Mouse (Mus musculus): ENCODE results near the gene Slc45a2. TPM values are rescaled to one million over a fixed set of nuclear protein-coding genes. Genes with fewer than 3 reads are reported as not detected.
"Not testable (repeated sequence)": the region's sequence is repeated elsewhere in the genome, so short reads cannot be mapped to it uniquely, and the experiment has no call there.

Gene Slc45a2
- total and polyA plus RNA-seq, 3 experiments, result not detected

- no peak overlapping the region for H3K9ac ChIP-seq (ENCODE audit: low read depth, low read length)
- WGBS, result 85% methylated on average over 5 of the region's 5 CpGs
- no peak overlapping the region for H3K4me3 ChIP-seq
- no peak for TF ChIP-seq EP300 (IDR thresholded peaks at IDR 0.05; ENCODE audit: insufficient read depth, low read depth, low read length)
- no peak for TF ChIP-seq CTCF (IDR thresholded peaks at IDR 0.05)
- TF ChIP-seq POLR2A (IDR thresholded peaks at IDR 0.05; ENCODE audit: insufficient read depth, low read depth, low read length), result no peak
- no peaks in the 10 kb centered on the region for H3K4me1 ChIP-seq (ENCODE audit: control insufficient read depth, insufficient read depth, low read length)
- no peaks in the 10 kb centered on the region for H3K79me2 ChIP-seq (replicated peaks; ENCODE audit: control insufficient read depth, insufficient read depth, low read length)
- no peak overlapping the region for H3K27ac ChIP-seq
- intact Hi-C loops (cut with DNase I), result no loop called here
- H3K27me3 ChIP-seq (ENCODE audit: control insufficient read depth, insufficient read depth, low read length), result no peaks in the 10 kb centered on the region
- H3K36me3 ChIP-seq (ENCODE audit: control insufficient read depth, insufficient read depth, low read length), result no peaks in the 10 kb centered on the region
- no peak for DNase-seq
These were observed 29.7 kb upstream of the Slc45a2 start for GRCm38 (mm10) chr15:10970777-10971176.

GRCm38 (mm10) chr15:10977151-10977550 is 23.4 kb upstream of the Slc45a2 start:
- Histone ChIP-seq H3K79me2 (replicated peaks; ENCODE audit: control insufficient read depth, insufficient read depth, low read length) (no peaks in the 10 kb centered on the region), H3K36me3 (ENCODE audit: control insufficient read depth, insufficient read depth, low read length) (no peaks in the 10 kb centered on the region), H3K9ac (ENCODE audit: low read depth, low read length) (no peak overlapping the region), H3K27ac (no peak overlapping the region), H3K4me1 (ENCODE audit: control insufficient read depth, insufficient read depth, low read length) (no peaks in the 10 kb centered on the region), H3K4me3 (no peak overlapping the region), H3K27me3 (ENCODE audit: control insufficient read depth, insufficient read depth, low read length) (no peaks in the 10 kb centered on the region)
- no peak for DNase-seq
- intact Hi-C loops (cut with DNase I), result no loop called here
- TF ChIP-seq EP300 (IDR thresholded peaks at IDR 0.05; ENCODE audit: insufficient read depth, low read depth, low read length) (no peak), CTCF (IDR thresholded peaks at IDR 0.05) (no peak), POLR2A (IDR thresholded peaks at IDR 0.05; ENCODE audit: insufficient read depth, low read depth, low read length) (no peak)

GRCm38 (mm10) chr15:10980712-10981111 is 19.8 kb upstream of the Slc45a2 start:
- H3K79me2 ChIP-seq (replicated peaks; ENCODE audit: control insufficient read depth, insufficient read depth, low read length), result no peaks in the 10 kb centered on the region
- H3K9ac ChIP-seq (ENCODE audit: low read depth, low read length), result no peak overlapping the region
- H3K36me3 ChIP-seq (ENCODE audit: control insufficient read depth, insufficient read depth, low read length), result no peaks in the 10 kb centered on the region
- no peaks in the 10 kb centered on the region for H3K27me3 ChIP-seq (ENCODE audit: control insufficient read depth, insufficient read depth, low read length)
- intact Hi-C loops (cut with DNase I), result loop anchor here (5.0 to 10.0 kb wide), 5 partner anchors 58 to 508 kb away; partner anchors contain the start of genes Adamts12, Brix1, Dnajc21 and Rad1
- DNase-seq, result no peak
- peak overlapping the region; percentile 98; the same call in 1 of the 2 replicates for H3K27ac ChIP-seq
- TF ChIP-seq EP300 (IDR thresholded peaks at IDR 0.05; ENCODE audit: insufficient read depth, low read depth, low read length) (no peak), CTCF (IDR thresholded peaks at IDR 0.05) (no peak), POLR2A (IDR thresholded peaks at IDR 0.05; ENCODE audit: insufficient read depth, low read depth, low read length) (no peak)
- H3K4me3 ChIP-seq, result no peak overlapping the region
- 66% methylated on average over 2 of the region's 2 CpGs for WGBS
- no peaks in the 10 kb centered on the region for H3K4me1 ChIP-seq (ENCODE audit: control insufficient read depth, insufficient read depth, low read length)

- DNase-seq, result peak; percentile 91 to 95
- peak within 1 kb of the TSS; percentile 79 for H3K4me3 ChIP-seq
- WGBS, result under 1% methylated on average over 51 of the region's 52 CpGs
- H3K36me3 ChIP-seq (ENCODE audit: control insufficient read depth, insufficient read depth, low read length), result no peaks in the 10 kb centered on the region
- no peaks in the 10 kb centered on the region for H3K27me3 ChIP-seq (ENCODE audit: control insufficient read depth, insufficient read depth, low read length)
- intact Hi-C loops (cut with DNase I), result loop anchor here (5.0 to 10.0 kb wide), 5 partner anchors 59 to 509 kb away; partner anchors contain the start of genes Adamts12, Brix1, Dnajc21 and Rad1
- TF ChIP-seq EP300 (IDR thresholded peaks at IDR 0.05; ENCODE audit: insufficient read depth, low read depth, low read length) (no peak), POLR2A (IDR thresholded peaks at IDR 0.05; ENCODE audit: insufficient read depth, low read depth, low read length) (peak; percentile 93), CTCF (IDR thresholded peaks at IDR 0.05) (peak; percentile 58)
- H3K9ac ChIP-seq (ENCODE audit: low read depth, low read length), result peak within 1 kb of the TSS; percentile 73
- no peaks in the 10 kb centered on the region for H3K4me1 ChIP-seq (ENCODE audit: control insufficient read depth, insufficient read depth, low read length)
- peak within 1 kb of the TSS; percentile 98 for H3K27ac ChIP-seq
- no peaks in the 10 kb centered on the region for H3K79me2 ChIP-seq (replicated peaks; ENCODE audit: control insufficient read depth, insufficient read depth, low read length)
These were observed 19.0 kb upstream of the Slc45a2 start, which contains the start of gene Amacr for GRCm38 (mm10) chr15:10981377-10982063. Gene Amacr (plus strand): TSS chr15:10981756.

- Histone ChIP-seq H3K4me1 (ENCODE audit: control insufficient read depth, insufficient read depth, low read length) (no peaks in the 10 kb centered on the region), H3K79me2 (replicated peaks; ENCODE audit: control insufficient read depth, insufficient read depth, low read length) (no peaks in the 10 kb centered on the region), H3K9ac (ENCODE audit: low read depth, low read length) (peak overlapping the region; percentile 73), H3K36me3 (ENCODE audit: control insufficient read depth, insufficient read depth, low read length) (no peaks in the 10 kb centered on the region), H3K27ac (peak overlapping the region; percentile 98), H3K27me3 (ENCODE audit: control insufficient read depth, insufficient read depth, low read length) (no peaks in the 10 kb centered on the region), H3K4me3 (peak overlapping the region; percentile 79)
- TF ChIP-seq CTCF (IDR thresholded peaks at IDR 0.05) (no peak), EP300 (IDR thresholded peaks at IDR 0.05; ENCODE audit: insufficient read depth, low read depth, low read length) (no peak), POLR2A (IDR thresholded peaks at IDR 0.05; ENCODE audit: insufficient read depth, low read depth, low read length) (no peak)
- no peak for DNase-seq
- 5% methylated on average over 6 of the region's 6 CpGs for WGBS
- intact Hi-C loops (cut with DNase I), result loop anchor here (5.0 to 10.0 kb wide), 5 partner anchors 60 to 510 kb away; partner anchors contain the start of genes Adamts12, Brix1, Dnajc21 and Rad1
These were observed 18.5 kb upstream of the Slc45a2 start for GRCm38 (mm10) chr15:10982064-10982435.

- Histone ChIP-seq H3K4me3 (no peak overlapping the region), H3K4me1 (ENCODE audit: control insufficient read depth, insufficient read depth, low read length) (no peaks in the 10 kb centered on the region; the same call in 1 of the 2 replicates), H3K79me2 (replicated peaks; ENCODE audit: control insufficient read depth, insufficient read depth, low read length) (no peaks in the 10 kb centered on the region), H3K36me3 (ENCODE audit: control insufficient read depth, insufficient read depth, low read length) (no peaks in the 10 kb centered on the region), H3K9ac (ENCODE audit: low read depth, low read length) (no peak overlapping the region), H3K27ac (no peak overlapping the region), H3K27me3 (ENCODE audit: control insufficient read depth, insufficient read depth, low read length) (no peaks in the 10 kb centered on the region)
- 90% methylated on average over 6 of the region's 6 CpGs for WGBS
- no peak for DNase-seq
- TF ChIP-seq EP300 (IDR thresholded peaks at IDR 0.05; ENCODE audit: insufficient read depth, low read depth, low read length), result no peak
- intact Hi-C loops (cut with DNase I), result loop anchor here (10.0 kb wide), 1 partner anchor 401 kb away; no protein-coding TSS in a partner anchor
These were observed 14.8 kb upstream of the Slc45a2 start for GRCm38 (mm10) chr15:10985756-10986155.

GRCm38 (mm10) chr15:10986477-10986876 is 14.0 kb upstream of the Slc45a2 start:
- intact Hi-C loops (cut with DNase I), result loop anchor here (10.0 kb wide), 1 partner anchor 402 kb away; no protein-coding TSS in a partner anchor

More at GRCm38 (mm10) chr15:10986477-10986876, 14.0 kb upstream of the Slc45a2 start:
- DNase-seq; H3K79me2 ChIP-seq (replicated peaks; ENCODE audit: control insufficient read depth, insufficient read depth, low read length); H3K4me3 ChIP-seq; H3K27me3 ChIP-seq (ENCODE audit: control insufficient read depth, insufficient read depth, low read length); H3K9ac ChIP-seq (ENCODE audit: low read depth, low read length); H3K4me1 ChIP-seq (ENCODE audit: control insufficient read depth, insufficient read depth, low read length); H3K27ac ChIP-seq; H3K36me3 ChIP-seq (ENCODE audit: control insufficient read depth, insufficient read depth, low read length): not testable (repeated sequence)
- WGBS, result 88% methylated on average over 2 of the region's 2 CpGs
